Mouse (Mus musculus) lung, adult 2 months (tissue): ENCODE measurements around the gene Tnfaip8l2. TPM values are rescaled to one million over a fixed set of nuclear protein-coding genes. Genes with fewer than 3 reads are reported as not detected.
A peak's percentile ranks its signal among the peaks of the same experiment; 100 is the strongest.

ENCODE experiments used
- DNase-seq: peaks from one replicate; pipeline ENCODE4 v3.0.0; 2022
- H3K4me1 ChIP-seq: fragments of 200-500 bp; 2 replicates; pipeline ENCODE4 v1.6.1; 2011; ENCODE audit warnings: low read length; ENCODE audit not compliant: control insufficient read depth, insufficient read depth
- H3K4me3 ChIP-seq: fragments of 200-500 bp; replicated peaks from 2 replicates; pipeline ENCODE3; 2011; ENCODE audit warnings: low read depth, mild to moderate bottlenecking, control low read depth, low read length; ENCODE audit errors: extremely low read depth
- CTCF ChIP-seq: fragments of 200-500 bp; IDR thresholded peaks from 2 replicates; pipeline ENCODE4 v1.5.1; 2011; ENCODE audit warnings: mild to moderate bottlenecking, low read length, control low read depth; ENCODE audit not compliant: insufficient read depth
- POLR2A ChIP-seq: fragments of 200-500 bp; IDR thresholded peaks from 2 replicates; pipeline ENCODE4 v1.6.1; 2011; ENCODE audit warnings: low read depth, mild to moderate bottlenecking, control low read depth, low read length, borderline replicate concordance; ENCODE audit errors: extremely low read depth
- WGBS: fragments of 180-500 bp; shearing (Covaris S2); methylation state at CpG from one replicate; pipeline ENCODE4 v1.1.7; 2018; 5-methylcytosine and 5-hydroxymethylcytosine counted together
- polyA plus RNA-seq: library from polyadenylated mRNA; depleted of rRNA; stranded (reverse); fragments of >200 nt; gene quantifications from 2 replicates; pipeline ENCODE4 v1.2.3, GENCODE M21; 2012; rRNA removed

The Tnfaip8l2 gene
- polyA plus RNA-seq, result 24.6 and 26.4 TPM in 2 replicates

- 67% methylated on average over 10 of the region's 10 CpGs for WGBS
- DNase-seq, result no peak
- TF ChIP-seq CTCF (no peak), POLR2A (peak; percentile 39; the same call in 1 of the 2 replicates)
- Histone ChIP-seq H3K4me1 (peaks cover 4% of the 10 kb centered on the region), H3K4me3 (peak within 1 kb of the TSS; percentile 51)
Observed at GRCm38 (mm10) chr3:95141952-95142616, at the start of gene Tnfaip8l2. Tnfaip8l2 (minus strand) TSS chr3:95142360.

GRCm38 (mm10) chr3:95186888-95187287 lies 44.7 kb upstream of the Tnfaip8l2 start:
- TF ChIP-seq CTCF (no peak), POLR2A (no peak)
- WGBS, result 68% methylated on average over 6 of the region's 6 CpGs

GRCm38 (mm10) chr3:95186100-95186499 lies 43.9 kb upstream of the Tnfaip8l2 start:
- no peak overlapping the region for H3K4me3 ChIP-seq
- no peak for TF ChIP-seq CTCF
- no peak for TF ChIP-seq POLR2A
- WGBS, result 70% methylated on average over 2 of the region's 2 CpGs
- no peaks in the 10 kb centered on the region; the same call in 1 of the 2 replicates for H3K4me1 ChIP-seq
- no peak for DNase-seq

More at GRCm38 (mm10) chr3:95186888-95187287, 44.7 kb upstream of the Tnfaip8l2 start:
- no peak overlapping the region for H3K4me3 ChIP-seq
- H3K4me1 ChIP-seq, result no peaks in the 10 kb centered on the region; the same call in 1 of the 2 replicates
- no peak for DNase-seq

- DNase-seq, result no peak
- no peak for TF ChIP-seq POLR2A
- no peak for TF ChIP-seq CTCF
- WGBS, result 56% methylated on average over 9 of the region's 9 CpGs
Observed at GRCm38 (mm10) chr3:95184796-95185577, 42.8 kb upstream of the Tnfaip8l2 start.

GRCm38 (mm10) chr3:95181841-95182240 lies 39.7 kb upstream of the Tnfaip8l2 start:
- no peak for DNase-seq
- TF ChIP-seq POLR2A (no peak), CTCF (no peak)
- Histone ChIP-seq H3K4me3 (no peak overlapping the region), H3K4me1 (no peaks in the 10 kb centered on the region; the same call in 1 of the 2 replicates)
- WGBS, result 68% methylated on average over 1 of the region's 1 CpGs

More at GRCm38 (mm10) chr3:95184796-95185577, 42.8 kb upstream of the Tnfaip8l2 start:
- no peaks in the 10 kb centered on the region; the same call in 1 of the 2 replicates for H3K4me1 ChIP-seq
- H3K4me3 ChIP-seq, result no peak overlapping the region

- Histone ChIP-seq H3K4me1 (no peaks in the 10 kb centered on the region), H3K4me3 (no peak overlapping the region)
- DNase-seq, result no peak
- WGBS, result 54% methylated on average over 3 of the region's 3 CpGs
- no peak for TF ChIP-seq POLR2A
- no peak for TF ChIP-seq CTCF
Observed at GRCm38 (mm10) chr3:95179890-95180289, 37.7 kb upstream of the Tnfaip8l2 start.

GRCm38 (mm10) chr3:95178948-95179347 lies 36.8 kb upstream of the Tnfaip8l2 start:
- no peak overlapping the region for H3K4me3 ChIP-seq
- no peak for DNase-seq
- no peaks in the 10 kb centered on the region for H3K4me1 ChIP-seq
- WGBS, result 86% methylated on average over 5 of the region's 5 CpGs
- TF ChIP-seq POLR2A, result no peak
- no peak for TF ChIP-seq CTCF

- no peak overlapping the region for H3K4me3 ChIP-seq
- TF ChIP-seq CTCF (no peak), POLR2A (no peak)
- no peak for DNase-seq
- 51% methylated on average over 6 of the region's 6 CpGs for WGBS
- no peaks in the 10 kb centered on the region for H3K4me1 ChIP-seq
Observed at GRCm38 (mm10) chr3:95177583-95177982, 35.4 kb upstream of the Tnfaip8l2 start.

- Histone ChIP-seq H3K4me1 (no peaks in the 10 kb centered on the region), H3K4me3 (no peak overlapping the region)
- DNase-seq, result no peak
- 78% methylated on average over 3 of the region's 3 CpGs for WGBS
- TF ChIP-seq CTCF (no peak), POLR2A (no peak)
Observed at GRCm38 (mm10) chr3:95176500-95176899, 34.3 kb upstream of the Tnfaip8l2 start.
